Mouse (Mus musculus) regulatory T cell (primary cell): Measurements from ENCODE around the gene Aip.
"Not testable (repeated sequence)": the region's sequence is repeated elsewhere in the genome, so short reads cannot be mapped to it uniquely, and the experiment has no call there.

ENCODE experiments used
- in situ Hi-C: fragments of 300-600 bp; cut with MboI, MseI; formaldehyde crosslinking; loops from one replicate; pipeline ENCODE4 v1.15.1; 2025; ENCODE audit warnings: high pct_unique_total_duplicates

The Aip gene

DNA sequence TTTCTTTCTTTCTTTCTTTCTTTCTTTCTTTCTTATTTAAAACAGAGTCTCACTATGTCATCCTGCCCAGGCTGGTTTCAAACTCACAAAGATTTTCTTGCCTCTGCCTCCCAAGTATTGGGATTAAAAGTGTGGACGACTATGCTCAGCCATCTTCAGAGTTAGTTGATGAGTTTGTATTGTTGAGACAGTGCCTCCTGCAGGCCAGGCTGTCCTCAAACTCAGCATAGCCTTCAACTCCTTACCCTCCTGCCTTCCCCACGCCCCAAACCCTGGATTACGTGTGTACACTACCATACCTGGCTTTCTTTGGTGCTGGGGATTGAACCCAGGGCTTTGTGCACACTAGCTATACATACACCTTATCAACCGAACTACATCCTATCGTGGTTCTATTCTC is 10.8 kb upstream of the Aip start:
- in situ Hi-C loops: no loop called here

DNA sequence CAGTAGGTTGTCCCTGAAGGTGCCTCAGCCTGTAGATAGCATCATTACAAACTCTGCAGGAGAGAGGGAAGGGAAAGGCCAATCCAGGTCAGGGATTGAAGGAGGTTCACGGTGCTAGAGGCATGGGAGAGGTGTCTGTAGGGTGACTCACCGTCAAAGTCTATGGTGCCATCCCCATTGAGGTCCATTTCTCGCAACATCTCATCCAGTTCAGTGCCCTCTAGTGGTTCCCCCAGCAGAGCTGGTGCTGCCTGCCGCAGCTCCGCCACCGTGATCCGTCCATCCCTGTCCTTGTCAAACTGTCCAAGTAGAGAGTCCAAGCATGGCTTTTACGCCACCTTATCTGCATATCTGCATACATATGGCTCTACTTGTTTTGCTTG is 10.3 kb upstream of the Aip start:
- in situ Hi-C loops: not testable (repeated sequence)

DNA sequence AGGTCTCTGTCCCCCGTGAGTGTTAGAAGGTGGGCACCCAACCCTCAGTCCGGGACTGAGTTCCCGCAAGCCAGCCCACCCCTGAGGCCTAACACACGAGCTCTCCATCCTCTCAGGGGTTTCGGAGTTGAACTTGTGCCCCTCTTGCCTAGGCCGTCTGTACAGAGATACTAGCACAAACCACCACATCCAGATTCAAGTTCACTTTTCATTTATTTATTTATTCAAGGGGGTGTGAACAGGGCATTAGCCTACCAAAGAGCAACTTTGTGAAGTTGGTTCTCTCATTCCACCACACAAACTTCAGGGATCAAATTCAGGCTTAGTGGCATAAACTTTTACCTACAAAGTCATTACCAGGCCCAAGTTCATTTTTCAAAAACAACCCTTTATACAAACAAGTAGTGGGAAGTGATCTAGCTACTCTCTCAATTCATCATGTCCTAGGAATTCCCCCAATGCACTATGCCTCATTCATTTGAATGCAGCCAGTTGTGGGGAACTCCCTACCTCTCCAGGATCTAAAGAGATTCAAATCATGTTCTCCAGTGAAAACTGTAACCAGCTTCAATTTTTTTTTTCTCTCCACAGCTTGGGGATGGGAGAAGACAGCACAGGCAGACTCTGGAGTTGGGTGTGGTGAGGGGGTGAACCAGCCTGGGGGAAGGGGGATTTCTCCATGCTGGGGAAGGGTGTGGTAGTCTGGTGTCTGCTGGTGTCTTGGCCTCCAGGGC is 9.7 kb upstream of the Aip start:
- in situ Hi-C loops: not testable (repeated sequence)

GRCm38 (mm10) chr19:4134354-4134753 is 8.7 kb upstream of the Aip start:
- in situ Hi-C loops: no loop called here

DNA sequence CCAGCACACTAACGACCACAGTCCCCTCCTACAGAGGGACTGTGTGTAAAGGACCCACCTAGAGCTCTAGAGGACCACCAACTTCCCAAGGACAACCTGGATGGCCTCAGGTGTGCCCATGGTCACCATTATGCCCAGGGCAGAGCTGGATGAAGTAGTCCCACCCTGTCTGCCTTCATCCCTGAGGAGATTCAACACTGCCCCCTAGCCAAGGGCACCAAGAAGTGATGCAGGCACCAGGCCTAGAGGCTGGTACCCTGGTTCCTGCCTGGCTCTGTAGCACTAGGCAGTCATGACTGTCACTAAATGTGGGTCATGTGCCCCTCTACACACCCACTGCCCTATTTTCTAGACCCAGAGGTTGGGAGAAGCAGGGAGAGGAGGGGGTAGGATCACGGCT is 6.1 kb upstream of the Aip start:
- in situ Hi-C loops: no loop called here

GRCm38 (mm10) chr19:4131075-4131474 is 5.4 kb upstream of the Aip start:
- in situ Hi-C loops: no loop called here

- in situ Hi-C loops: no loop called here
These were observed 4.4 kb upstream of the Aip start for GRCm38 (mm10) chr19:4130106-4130505.

- in situ Hi-C loops: no loop called here
These were observed 3.8 kb upstream of the Aip start for GRCm38 (mm10) chr19:4129462-4129861.

GRCm38 (mm10) chr19:4126759-4127495 is 1.3 kb upstream of the Aip start:
- in situ Hi-C loops: no loop called here

GRCm38 (mm10) chr19:4125268-4125667 is 390 bp downstream of the Aip start:
- in situ Hi-C loops: not testable (repeated sequence)

- in situ Hi-C loops: no loop called here
These were observed 1.2 kb downstream of the Aip start for GRCm38 (mm10) chr19:4124432-4124831.

GRCm38 (mm10) chr19:4122411-4123370 is 3.0 kb downstream of the Aip start:
- in situ Hi-C loops: no loop called here

- in situ Hi-C loops: not testable (repeated sequence)
These were observed 3.8 kb downstream of the Aip start for GRCm38 (mm10) chr19:4121896-4122295.

GRCm38 (mm10) chr19:4121097-4121805 is 4.4 kb downstream of the Aip start:
- in situ Hi-C loops: no loop called here

GRCm38 (mm10) chr19:4120496-4120895 is 5.2 kb downstream of the Aip start:
- in situ Hi-C loops: no loop called here

DNA sequence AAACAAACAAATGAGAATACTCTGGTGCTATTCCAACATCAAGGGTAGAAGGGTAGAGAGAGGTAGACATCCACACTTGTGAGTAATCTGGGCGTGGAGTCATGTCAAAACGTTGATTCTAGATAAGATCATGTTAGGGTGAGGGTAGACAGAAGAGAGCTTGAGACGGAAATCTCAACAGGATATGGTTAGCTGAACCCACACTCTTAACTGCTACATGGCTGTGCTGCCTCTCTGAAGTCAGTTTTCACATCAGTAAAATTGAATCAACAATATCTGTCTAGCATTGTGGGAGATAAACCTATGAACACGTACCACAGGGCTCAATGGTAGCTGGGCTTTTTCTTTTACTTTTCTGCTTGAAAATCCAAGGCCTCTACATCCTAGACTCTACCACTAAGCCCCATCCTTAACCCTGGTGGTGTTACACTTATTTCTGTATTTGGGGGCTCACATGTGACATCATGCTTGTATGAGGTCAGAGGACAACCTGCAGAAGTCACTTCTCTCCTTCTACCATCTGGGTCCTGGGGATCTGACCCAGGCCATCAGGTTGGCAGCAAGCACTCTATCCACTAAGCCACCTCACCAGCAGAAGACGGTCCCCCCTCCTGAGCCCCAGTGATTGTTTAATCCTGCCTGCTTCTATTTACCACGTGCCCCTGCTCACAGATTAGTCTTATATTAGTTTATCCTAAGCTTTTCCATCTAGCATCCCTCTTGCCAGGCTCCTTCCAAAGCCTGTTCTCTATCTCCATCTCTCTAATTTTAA is 5.8 kb downstream of the Aip start:
- in situ Hi-C loops: loop anchor here (5.0 to 10.0 kb wide), 4 partner anchors 55 to 985 kb away; partner anchors contain the start of genes Carns1, Cpt1a, Ppp1ca and Rab1b

DNA sequence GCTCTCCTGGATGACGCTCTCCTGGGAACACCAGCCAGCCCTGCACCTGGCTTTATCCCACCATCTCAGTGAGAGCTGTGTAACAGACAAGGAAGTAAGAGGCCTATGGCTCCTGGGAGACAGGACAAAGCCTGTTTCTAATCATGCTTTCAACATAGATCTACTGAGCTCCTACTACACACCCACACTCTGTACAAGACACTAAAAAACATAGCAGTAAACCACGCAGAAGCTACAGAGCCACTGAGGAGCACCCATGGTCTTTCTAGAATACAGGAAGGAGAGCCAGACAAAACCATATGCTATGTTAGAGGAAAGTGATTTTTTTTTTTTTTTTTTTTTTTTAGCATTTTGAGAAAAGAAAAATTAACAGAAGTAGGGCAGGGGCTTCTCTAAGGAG is 7.3 kb downstream of the Aip start:
- in situ Hi-C loops: loop anchor here (5.0 to 10.0 kb wide), 4 partner anchors 56 to 986 kb away; partner anchors contain the start of genes Carns1, Cpt1a, Ppp1ca and Rab1b

- in situ Hi-C loops: loop anchor here (5.0 to 10.0 kb wide), 4 partner anchors 58 to 988 kb away; partner anchors contain the start of genes Carns1, Cpt1a, Ppp1ca and Rab1b
These were observed 8.7 kb downstream of the Aip start for GRCm38 (mm10) chr19:4117006-4117405.

DNA sequence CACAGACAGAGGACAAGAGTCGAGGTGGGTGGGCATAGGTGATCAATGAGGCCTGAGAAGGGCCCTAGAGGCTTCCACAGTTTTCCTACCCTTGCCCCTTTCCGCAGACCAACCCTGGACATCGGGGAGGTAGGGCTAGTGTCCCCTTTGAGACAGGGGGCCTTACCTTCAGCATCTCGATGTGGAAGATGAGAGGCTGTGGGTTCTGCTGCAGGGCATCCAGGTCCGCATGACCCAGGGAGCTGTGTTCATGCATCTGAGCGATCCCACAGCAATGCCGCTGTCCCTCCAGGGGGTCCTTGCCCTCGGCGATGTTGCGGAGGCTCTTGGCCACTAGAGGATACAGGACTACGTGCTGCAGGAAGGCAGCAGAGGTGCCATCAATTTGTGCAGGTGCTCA is 9.8 kb downstream of the Aip start:
- in situ Hi-C loops: loop anchor here (5.0 to 10.0 kb wide), 4 partner anchors 59 to 989 kb away; partner anchors contain the start of genes Carns1, Cpt1a, Ppp1ca and Rab1b

DNA sequence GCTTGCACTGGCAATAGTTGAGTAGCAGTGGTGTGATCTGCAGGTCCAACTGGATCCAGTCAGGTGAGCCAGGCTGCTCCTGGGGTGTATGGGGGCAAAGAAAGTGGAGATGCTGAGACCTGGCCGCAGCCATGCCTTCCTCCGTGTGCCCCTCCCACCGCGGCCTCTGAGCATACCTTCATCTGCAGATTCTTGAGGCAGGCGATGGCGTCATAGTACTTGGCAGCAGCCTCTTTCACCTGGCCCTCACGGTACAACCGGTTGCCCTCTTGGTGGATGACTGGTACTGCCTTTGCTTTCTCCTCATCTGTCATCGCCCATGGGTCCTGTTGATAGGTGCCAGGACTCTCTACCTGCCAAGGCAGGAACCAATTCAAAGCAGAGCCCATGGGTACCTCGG is 10.5 kb downstream of the Aip start:
- in situ Hi-C loops: loop anchor here (5.0 to 10.0 kb wide), 4 partner anchors 60 to 990 kb away; partner anchors contain the start of genes Carns1, Cpt1a, Ppp1ca and Rab1b
